Mouse (Mus musculus): ENCODE measurements around the gene Mesp1.

DNA sequence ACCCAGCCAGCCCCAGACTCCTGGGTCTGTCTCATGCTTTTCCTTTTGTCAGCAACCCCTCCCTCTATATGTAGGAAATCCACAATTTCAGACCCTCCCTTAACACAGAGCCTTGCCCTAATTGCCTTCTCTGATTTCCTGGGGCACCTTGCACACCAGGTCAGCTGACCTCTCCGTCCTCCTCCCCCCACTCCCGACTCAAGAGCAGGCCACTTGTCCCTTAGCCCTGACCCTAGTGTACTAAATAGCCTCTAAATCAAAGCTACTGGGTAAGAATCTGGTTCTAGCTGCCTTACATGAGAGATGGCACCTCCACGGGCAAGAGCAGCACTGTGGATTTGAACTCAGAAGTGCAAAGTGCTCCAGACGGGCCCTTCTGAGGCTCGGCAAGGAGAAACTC lies 8.4 kb upstream of the Mesp1 start:
- TF ChIP-seq POLR2A (IDR thresholded peaks at IDR 0.05; ENCODE audit: borderline replicate concordance, low read depth, low read length), result no peak
- TF ChIP-seq CTCF (IDR thresholded peaks at IDR 0.05; ENCODE audit: low read depth, low read length), result no peak

Measured in bone marrow macrophage, adult 2 months (primary cell).